Mouse (Mus musculus) bone marrow macrophage, adult 2 months (primary cell): ENCODE measurements around the gene Pim3.

Source experiments
- CTCF ChIP-seq: IDR thresholded peaks from 2 replicates; pipeline ENCODE4 v1.5.1; 2012; ENCODE audit warnings: low read depth, mild to moderate bottlenecking, low read length, moderate library complexity
- POLR2A ChIP-seq: IDR thresholded peaks from 2 replicates; pipeline ENCODE4 v1.6.1; 2012; ENCODE audit warnings: mild to moderate bottlenecking, low read depth, low read length, borderline replicate concordance

DNA sequence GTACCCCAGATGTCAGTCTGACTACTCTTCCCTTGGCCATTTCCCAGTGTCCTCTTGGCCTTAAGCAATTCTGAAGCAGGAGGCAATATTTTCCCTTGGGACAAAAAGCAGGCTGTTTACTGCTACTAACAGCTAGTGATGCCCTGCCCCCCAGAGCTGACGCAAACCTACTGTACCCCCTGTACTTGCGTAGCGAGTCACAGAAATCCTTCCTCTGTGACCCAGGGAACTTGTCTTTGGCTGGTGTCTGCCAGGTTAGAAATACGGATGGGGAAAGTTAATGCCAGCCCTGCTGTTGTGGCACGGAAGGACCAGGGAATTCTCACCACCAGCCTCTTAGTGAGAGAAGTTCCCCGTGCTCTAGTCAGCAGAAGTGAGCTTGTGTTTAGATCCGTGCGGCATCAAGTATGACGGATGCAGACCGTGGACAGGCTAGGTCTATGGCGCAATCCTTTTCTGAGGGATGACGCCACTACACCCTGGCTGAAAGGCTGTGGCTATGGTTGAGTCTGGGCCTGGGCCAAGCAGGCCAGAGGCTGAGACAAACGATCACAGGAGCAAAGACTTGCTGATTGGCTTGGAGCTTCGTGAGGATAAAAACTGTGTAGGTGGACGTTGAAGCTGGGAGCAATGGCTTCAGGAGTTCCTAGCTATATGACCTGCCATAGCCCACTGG, 40.4 kb downstream of the Pim3 start:
- TF ChIP-seq CTCF: no peak
- TF ChIP-seq POLR2A: no peak
